Comparison of ENCODE assay signal across 33 mouse cellular contexts in the genomic region with DNA sequence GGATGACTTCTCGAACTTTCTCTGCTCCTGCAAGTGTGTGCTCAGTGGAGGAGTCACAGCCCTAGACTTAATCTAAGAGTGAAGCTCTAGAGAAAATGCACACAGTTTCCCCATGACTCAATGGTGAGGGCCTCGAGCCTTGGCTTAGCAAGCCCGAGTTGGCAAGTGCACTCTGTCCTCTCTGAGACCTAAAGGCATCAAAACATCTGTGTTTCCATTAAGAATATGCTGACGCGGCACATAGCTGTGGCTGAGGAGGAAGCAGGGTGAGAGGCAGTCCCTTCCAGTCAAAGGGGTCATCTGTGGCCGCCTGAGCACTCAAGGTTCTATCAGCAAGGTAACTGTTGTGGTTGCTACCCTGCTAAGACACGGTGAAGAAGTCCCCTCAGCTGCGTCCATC. TPM values are rescaled to one million over a fixed set of nuclear protein-coding genes. Genes with fewer than 3 reads are reported as not detected.
DNase-seq lines count a peak whose midpoint lies in the region; TF ChIP-seq lines count a peak whose summit lies in the region.
"Had no signal": no experiment of that assay in that cellular context is flagged by ENCODE, and none has a peak within 500 bp of the region (broad histone marks: within the 10 kb centered on the region; RNA-seq: fewer than 3 reads in every experiment).

No protein-coding gene starts in this region.

- DNase-seq in gastrocnemius, postnatal 14 days: peak; percentile 16
- no peak for DNase-seq in gastrocnemius, adult 8-10 months (ENCODE audit: low spot score in 2 of 2)
- no peak for DNase-seq in CH12.LX (ENCODE audit: extremely low read depth)
- DNase-seq in MEL (ENCODE audit: low read depth, low spot score): no peak
- peak; percentile 22 for DNase-seq in yolk sac, embryonic 10.5 days (ENCODE audit: low spot score)
- no peak for DNase-seq in adrenal gland, postnatal 36 days
- DNase-seq in cerebellum, adult 9-10 months: no peak
- DNase-seq: adrenal gland, adult 8-10 months; B cell, adult 2 months; cerebellum, adult 8-10 months; embryo, embryonic 11 days; forebrain, postnatal 0 days; heart, postnatal 10 days; kidney, adult 11 months; lung, embryonic 14.5 days; lung, postnatal 14 days; thymus, adult 18-20 months; thymus, postnatal 25 days had no signal

- peaks cover 5 to 19% of the 10 kb centered on the region in 2 experiments for H3K4me1 ChIP-seq in CH12.LX (ENCODE audit: control insufficient read depth in 1 of 2, insufficient read depth in 2 of 2)
- H3K4me1 ChIP-seq in MEL (ENCODE audit: control insufficient read depth in 1 of 2, insufficient read depth in 2 of 2, low read length in 2 of 2): no peaks in the 10 kb centered on the region
- H3K4me1 ChIP-seq: forebrain, embryonic 12.5 days; hindbrain, embryonic 15.5 days; kidney, embryonic 15.5 days; limb, embryonic 12.5 days; liver, embryonic 15.5 days; midbrain, embryonic 15.5 days had no signal

- TF ChIP-seq CTCF in CH12.LX (conservative IDR thresholded peaks at IDR 0.05 in 1 of 2, IDR thresholded peaks at IDR 0.05 in 1 of 2; ENCODE audit: low read depth in 2 of 2, low read length in 2 of 2): no peak
- no peak for TF ChIP-seq CTCF in MEL (IDR thresholded peaks at IDR 0.05 in 2 of 3, conservative IDR thresholded peaks at IDR 0.05 in 1 of 3; ENCODE audit: control insufficient read depth in 1 of 3, insufficient read depth in 1 of 3, low read depth in 2 of 3, low read length in 3 of 3, poor library complexity in 1 of 3, severe bottlenecking in 1 of 3)

- TF ChIP-seq EP300 in CH12.LX (IDR thresholded peaks at IDR 0.05; ENCODE audit: low read length) (no peak), MEL (IDR thresholded peaks at IDR 0.05; ENCODE audit: low read depth in 1 of 2, low read length in 2 of 2) (no peak)

- H3K27ac ChIP-seq in CH12.LX (ENCODE audit: insufficient read depth, low read depth) (no peak overlapping the region), MEL (ENCODE audit: control insufficient read depth, low read depth, low read length) (no peak overlapping the region)
- H3K27ac ChIP-seq: forebrain, embryonic 12.5 days; heart, embryonic 13.5 days; hindbrain, embryonic 10.5 days; hindbrain, embryonic 15.5 days; kidney, embryonic 15.5 days; layer of hippocampus, adult 2 months; left cerebral cortex, adult 2 months; limb, embryonic 12.5 days; liver, embryonic 15.5 days; midbrain, embryonic 10.5 days; midbrain, embryonic 15.5 days; stomach, postnatal 0 days had no signal

- TF ChIP-seq POLR2A in CH12.LX (IDR thresholded peaks at IDR 0.05; ENCODE audit: low read depth, low read length): no peak
- no peak for TF ChIP-seq POLR2A in MEL (IDR thresholded peaks at IDR 0.05; ENCODE audit: control insufficient read depth in 1 of 2, insufficient read depth in 1 of 2, low read depth in 1 of 2, low read length in 2 of 2, poor library complexity in 1 of 2)

- intact Hi-C loops in gastrocnemius, postnatal 14 days (cut with DNase I; ENCODE audit: low total_unique reads): no loop called here

- H3K27me3 ChIP-seq in CH12.LX (replicated peaks) (no peaks in the 10 kb centered on the region), MEL (ENCODE audit: control insufficient read depth in 1 of 2, insufficient read depth in 2 of 2, low read length in 2 of 2) (no peaks in the 10 kb centered on the region; a peak in 1 of 4 replicates)
- H3K27me3 ChIP-seq: forebrain, embryonic 12.5 days; hindbrain, embryonic 15.5 days; kidney, embryonic 15.5 days; limb, embryonic 12.5 days; midbrain, embryonic 15.5 days had no signal

- H3K4me3 ChIP-seq in CH12.LX (replicated peaks in 1 of 3; ENCODE audit: low read depth in 2 of 3, low read length in 2 of 3, poor library complexity in 1 of 3): no peak overlapping the region
- no peak overlapping the region for H3K4me3 ChIP-seq in MEL (ENCODE audit: control insufficient read depth in 1 of 2, insufficient read depth in 1 of 2, low read depth in 2 of 2, low read length in 2 of 2)
- H3K4me3 ChIP-seq: erythroblast, embryonic 14.5 days; forebrain, embryonic 12.5 days; heart, embryonic 13.5 days; hindbrain, embryonic 10.5 days; hindbrain, embryonic 15.5 days; kidney, embryonic 15.5 days; layer of hippocampus, adult 2 months; left cerebral cortex, adult 2 months; limb, embryonic 12.5 days; liver, embryonic 15.5 days; midbrain, embryonic 10.5 days; midbrain, embryonic 15.5 days had no signal

- TF ChIP-seq RAD21 in CH12.LX (IDR thresholded peaks at IDR 0.05; ENCODE audit: low read depth, low read length) (no peak), MEL (IDR thresholded peaks at IDR 0.05; ENCODE audit: low read depth, low read length) (no peak)

- no peaks in the 10 kb centered on the region for H3K36me3 ChIP-seq in CH12.LX (replicated peaks in 1 of 2; ENCODE audit: control insufficient read depth in 1 of 2, insufficient read depth in 1 of 2, low read length in 1 of 2)
- no peaks in the 10 kb centered on the region for H3K36me3 ChIP-seq in MEL (ENCODE audit: control insufficient read depth in 1 of 2, insufficient read depth in 2 of 2, low read length in 2 of 2)
- H3K36me3 ChIP-seq: forebrain, embryonic 12.5 days; heart, embryonic 13.5 days; hindbrain, embryonic 10.5 days; hindbrain, embryonic 15.5 days; kidney, embryonic 15.5 days; limb, embryonic 12.5 days; liver, embryonic 15.5 days; midbrain, embryonic 10.5 days; midbrain, embryonic 15.5 days had no signal

- in situ Hi-C loops in CH12.LX (cut with MboI; ENCODE audit: low pct_ligation_motif_present, low pct_unique_long_range_greater_than_20kb, low sequenced_read_pairs): no loop called here

- H3K4me2 ChIP-seq in CH12.LX (ENCODE audit: insufficient read depth, low read depth, poor library complexity, severe bottlenecking): no peak overlapping the region
- H3K4me2 ChIP-seq: forebrain, embryonic 12.5 days; heart, embryonic 13.5 days; hindbrain, embryonic 15.5 days; kidney, embryonic 15.5 days; limb, embryonic 12.5 days; liver, embryonic 15.5 days; lung, embryonic 14.5 days; midbrain, embryonic 15.5 days had no signal

- H3K9me3 ChIP-seq in CH12.LX (replicated peaks; ENCODE audit: low read length) (no peaks in the 10 kb centered on the region), MEL (replicated peaks; ENCODE audit: insufficient read depth, low read length) (no peaks in the 10 kb centered on the region)
- H3K9me3 ChIP-seq: forebrain, embryonic 12.5 days; heart, embryonic 13.5 days; hindbrain, embryonic 10.5 days; hindbrain, embryonic 15.5 days; kidney, embryonic 15.5 days; limb, embryonic 12.5 days; liver, embryonic 15.5 days; midbrain, embryonic 10.5 days; midbrain, embryonic 15.5 days had no signal

- H3K79me2 ChIP-seq in CH12.LX (replicated peaks; ENCODE audit: control insufficient read depth, extremely low read depth, insufficient read depth, poor library complexity, severe bottlenecking) (no peaks in the 10 kb centered on the region), MEL (ENCODE audit: control insufficient read depth, insufficient read depth, low read length, poor library complexity) (no peaks in the 10 kb centered on the region)

- dilution Hi-C loops in CH12.LX (cut with MboI; ENCODE audit: extremely low pct_ligation_motif_present, extremely low pct_unique_long_range_greater_than_20kb, low sequenced_read_pairs): no loop called here

- no peak overlapping the region for H3K9ac ChIP-seq in CH12.LX (ENCODE audit: insufficient read depth, low read depth)
- H3K9ac ChIP-seq in MEL (ENCODE audit: control insufficient read depth, low read depth, low read length, poor library complexity, severe bottlenecking): no peak overlapping the region
- H3K9ac ChIP-seq: forebrain, embryonic 12.5 days; forebrain, postnatal 0 days; heart, embryonic 13.5 days; hindbrain, embryonic 15.5 days; kidney, embryonic 15.5 days; limb, embryonic 12.5 days; liver, embryonic 15.5 days; lung, embryonic 14.5 days; midbrain, embryonic 15.5 days had no signal

TF ChIP-seq in CH12.LX, 34 proteins besides CTCF, POLR2A, EP300 and RAD21:
- TF ChIP-seq MAFK (IDR thresholded peaks at IDR 0.05; ENCODE audit: insufficient replicate concordance, low read length): peak; percentile 89
- TF ChIP-seq JUN (IDR thresholded peaks at IDR 0.05; ENCODE audit: insufficient read depth, low read depth, low read length): no peak
- TF ChIP-seq GABPA (IDR thresholded peaks at IDR 0.05; ENCODE audit: insufficient replicate concordance, low read depth, low read length): no peak

TF ChIP-seq in MEL, 35 proteins besides CTCF, POLR2A, EP300 and RAD21:
- no peak for TF ChIP-seq GATA1 (IDR thresholded peaks at IDR 0.05; ENCODE audit: low read depth, low read length)
- peak; percentile 40; the same call in 1 of the 2 replicates for TF ChIP-seq MAFK (IDR thresholded peaks at IDR 0.05; ENCODE audit: borderline replicate concordance, low read depth, low read length)

RNA-seq across cellular contexts. Expression of a gene that starts 8.9 kb away (rescaled TPM):
- total RNA-seq in gastrocnemius, postnatal 14 days (2021): 10 to 100 TPM; 10.3 to 10.5 TPM
- 1 to 10 TPM; 1.4 to 2.7 (median 1.8) TPM for total RNA-seq in gastrocnemius, adult 8-10 months (2022)
- total RNA-seq in CH12.LX (2012; rRNA removed): not detected in 2 replicates
- total RNA-seq in CH12.LX (2014; rRNA removed): not detected in 2 replicates
- not detected in 2 replicates for polyA plus RNA-seq in CH12.LX (2012; ENCODE audit: insufficient read length, low read depth)
- not detected in 2 replicates for total RNA-seq in MEL (2012; rRNA removed)
- not detected for polyA plus RNA-seq in MEL (2012; ENCODE audit: insufficient read depth in 1 of 2, insufficient read length in 2 of 2, low read depth in 1 of 2, low replicate concordance in 2 of 2, missing spikeins in 1 of 2)
- 1 to 10 TPM; 4.6 to 4.9 TPM for total RNA-seq in adrenal gland, postnatal 36 days (2021)
- total RNA-seq: megakaryocyte progenitor cell, adult 5-6 weeks; neutrophil, adult 5-6 weeks had no signal
- polyA plus RNA-seq: erythroblast, embryonic 14.5 days had no signal

RNA-seq across cellular contexts. Expression of a gene that starts 53.7 kb away (rescaled TPM):
- total RNA-seq in gastrocnemius, postnatal 14 days (2021): 10 to 100 TPM; 13.0 to 13.3 TPM
- total RNA-seq in gastrocnemius, adult 8-10 months (2022): 10 to 100 TPM; 11.1 to 16.4 (median 14.1) TPM
- total RNA-seq in CH12.LX (2012; rRNA removed): 4.3 and 5.3 TPM in 2 replicates
- 6.6 and 8.1 TPM in 2 replicates for total RNA-seq in CH12.LX (2014; rRNA removed)
- polyA plus RNA-seq in CH12.LX (2012; ENCODE audit: insufficient read length, low read depth): 5.4 and 6.2 TPM in 2 replicates
- total RNA-seq in MEL (2012; rRNA removed): 3.5 and 3.9 TPM in 2 replicates
- 1 to 10 TPM in 1 of 2 experiments, not detected in 1; 4.8 TPM for polyA plus RNA-seq in MEL (2012; ENCODE audit: insufficient read depth in 1 of 2, insufficient read length in 2 of 2, low read depth in 1 of 2, low replicate concordance in 2 of 2, missing spikeins in 1 of 2)
- total RNA-seq in adrenal gland, postnatal 36 days (2021): 10 to 100 TPM; 35.2 to 52.4 TPM

Comparison
In these comparisons a context has a peak if more than half of its experiments do, and no peak if none do; other contexts are left out.
1. DNase-seq: peak in gastrocnemius, postnatal 14 days (single experiment) and yolk sac, embryonic 10.5 days (single experiment); none in gastrocnemius, adult 8-10 months (0 of 2), CH12.LX (single experiment), MEL (single experiment), adrenal gland, postnatal 36 days (0 of 2) and cerebellum, adult 9-10 months (single experiment).